Mouse (Mus musculus): ENCODE results near the gene Ppm1h.

Gene Ppm1h

GRCm38 (mm10) chr10:122768204-122768892 lies 89.8 kb downstream of the Ppm1h start:
- in situ Hi-C loops (cut with MboI, MseI): no loop called here

GRCm38 (mm10) chr10:122768893-122769341 lies 90.4 kb downstream of the Ppm1h start:
- in situ Hi-C loops (cut with MboI, MseI): no loop called here

GRCm38 (mm10) chr10:122770337-122770736 lies 91.8 kb downstream of the Ppm1h start:
- in situ Hi-C loops (cut with MboI, MseI): no loop called here

GRCm38 (mm10) chr10:122770987-122771386 lies 92.4 kb downstream of the Ppm1h start:
- in situ Hi-C loops (cut with MboI, MseI): no loop called here

GRCm38 (mm10) chr10:122774169-122774568 lies 95.6 kb downstream of the Ppm1h start:
- in situ Hi-C loops (cut with MboI, MseI): no loop called here

- in situ Hi-C loops (cut with MboI, MseI): no loop called here
These were observed 98.9 kb downstream of the Ppm1h start for GRCm38 (mm10) chr10:122777436-122777835.

- in situ Hi-C loops (cut with MboI, MseI): no loop called here
These were observed 99.5 kb downstream of the Ppm1h start for GRCm38 (mm10) chr10:122777939-122778655.

- in situ Hi-C loops (cut with MboI, MseI): no loop called here
These were observed 100.8 kb downstream of the Ppm1h start for GRCm38 (mm10) chr10:122779351-122779750.

- in situ Hi-C loops (cut with MboI, MseI): loop anchor here (5.0 to 10.0 kb wide), 2 partner anchors 105 to 438 kb away; partner anchors contain the start of gene Ppm1h
These were observed 104.2 kb downstream of the Ppm1h start for GRCm38 (mm10) chr10:122782755-122783154.

- in situ Hi-C loops (cut with MboI, MseI): loop anchor here (10.0 kb wide), 2 partner anchors 395 to 445 kb away; no protein-coding TSS in a partner anchor
These were observed 111.1 kb downstream of the Ppm1h start for GRCm38 (mm10) chr10:122789648-122790170.

- in situ Hi-C loops (cut with MboI, MseI): loop anchor here (10.0 kb wide), 1 partner anchor 393 kb away; no protein-coding TSS in a partner anchor
These were observed 113.7 kb downstream of the Ppm1h start for GRCm38 (mm10) chr10:122792021-122792966.

- in situ Hi-C loops (cut with MboI, MseI): loop anchor here (10.0 kb wide), 1 partner anchor 392 kb away; no protein-coding TSS in a partner anchor
These were observed 114.6 kb downstream of the Ppm1h start for GRCm38 (mm10) chr10:122793193-122793592.

GRCm38 (mm10) chr10:122794187-122794850 lies 115.8 kb downstream of the Ppm1h start:
- in situ Hi-C loops (cut with MboI, MseI): loop anchor here (10.0 kb wide), 1 partner anchor 390 kb away; no protein-coding TSS in a partner anchor

GRCm38 (mm10) chr10:122797955-122798354 lies 119.4 kb downstream of the Ppm1h start:
- in situ Hi-C loops (cut with MboI, MseI): loop anchor here (10.0 kb wide), 1 partner anchor 387 kb away; no protein-coding TSS in a partner anchor

GRCm38 (mm10) chr10:122800003-122800731 lies 121.6 kb downstream of the Ppm1h start:
- in situ Hi-C loops (cut with MboI, MseI): loop anchor here (5.0 to 10.0 kb wide), 3 partner anchors 202 to 297 kb away; no protein-coding TSS in a partner anchor

- in situ Hi-C loops (cut with MboI, MseI): loop anchor here (5.0 to 10.0 kb wide), 3 partner anchors 202 to 297 kb away; no protein-coding TSS in a partner anchor
These were observed 122.2 kb downstream of the Ppm1h start for GRCm38 (mm10) chr10:122800732-122801110.

GRCm38 (mm10) chr10:122802218-122802617 lies 123.7 kb downstream of the Ppm1h start:
- in situ Hi-C loops (cut with MboI, MseI): loop anchor here (5.0 to 10.0 kb wide), 3 partner anchors 200 to 295 kb away; no protein-coding TSS in a partner anchor

- in situ Hi-C loops (cut with MboI, MseI): loop anchor here (5.0 to 10.0 kb wide), 3 partner anchors 199 to 294 kb away; no protein-coding TSS in a partner anchor
These were observed 124.3 kb downstream of the Ppm1h start for GRCm38 (mm10) chr10:122802901-122803300.

- in situ Hi-C loops (cut with MboI, MseI): loop anchor here (5.0 to 10.0 kb wide), 3 partner anchors 198 to 293 kb away; no protein-coding TSS in a partner anchor
These were observed 125.3 kb downstream of the Ppm1h start for GRCm38 (mm10) chr10:122803906-122804305.

Measured in T-helper 1 cell (primary cell).